Mouse (Mus musculus) mouse trophoblast stem cell (cell line): Measurements from ENCODE around the gene Acsl3.

ENCODE experiments used
- in situ Hi-C, 2 experiments: fragments of 300-500 bp; cut with MseI, MboI; formaldehyde crosslinking; loops; 2 replicates in 1 of 2; 3 replicates in 1 of 2; pipeline ENCODE4 v1.15.1; 2025

Gene Acsl3

GRCm38 (mm10) chr1:78684128-78684527 lies 26.5 kb downstream of the Acsl3 start:
- in situ Hi-C loops = no loop called here

GRCm38 (mm10) chr1:78686872-78687271 lies 29.2 kb downstream of the Acsl3 start:
- in situ Hi-C loops = no loop called here

- in situ Hi-C loops = no loop called here
These were observed 30.5 kb downstream of the Acsl3 start for GRCm38 (mm10) chr1:78688149-78688548.

GRCm38 (mm10) chr1:78694503-78695258 lies 37.1 kb downstream of the Acsl3 start:
- in situ Hi-C loops = no loop called here

GRCm38 (mm10) chr1:78696305-78696704 lies 38.7 kb downstream of the Acsl3 start:
- in situ Hi-C loops = no loop called here

GRCm38 (mm10) chr1:78696903-78697302 lies 39.3 kb downstream of the Acsl3 start:
- in situ Hi-C loops = no loop called here

- in situ Hi-C loops = no loop called here
These were observed 40.5 kb downstream of the Acsl3 start for GRCm38 (mm10) chr1:78698138-78698537.

- in situ Hi-C loops = no loop called here
These were observed 44.1 kb downstream of the Acsl3 start for GRCm38 (mm10) chr1:78701740-78702139.

- in situ Hi-C loops = no loop called here
These were observed 44.8 kb downstream of the Acsl3 start for GRCm38 (mm10) chr1:78702282-78702963.

- in situ Hi-C loops = no loop called here
These were observed 45.3 kb downstream of the Acsl3 start for GRCm38 (mm10) chr1:78702964-78703285.

GRCm38 (mm10) chr1:78706338-78706737 lies 48.7 kb downstream of the Acsl3 start:
- in situ Hi-C loops = no loop called here

GRCm38 (mm10) chr1:78707280-78707679 lies 49.7 kb downstream of the Acsl3 start:
- in situ Hi-C loops = no loop called here

GRCm38 (mm10) chr1:78710026-78710425 lies 52.4 kb downstream of the Acsl3 start:
- in situ Hi-C loops = no loop called here

- in situ Hi-C loops = no loop called here
These were observed 53.1 kb downstream of the Acsl3 start for GRCm38 (mm10) chr1:78710613-78711329.

GRCm38 (mm10) chr1:78724458-78725190 lies 67.0 kb downstream of the Acsl3 start:
- in situ Hi-C loops = loop anchor here (10.0 to 25.0 kb wide), 3 partner anchors 120 to 963 kb away; no protein-coding TSS in a partner anchor

GRCm38 (mm10) chr1:78725191-78725490 lies 67.5 kb downstream of the Acsl3 start:
- in situ Hi-C loops = loop anchor here (10.0 to 25.0 kb wide), 3 partner anchors 120 to 962 kb away; no protein-coding TSS in a partner anchor

GRCm38 (mm10) chr1:78725617-78726223 lies 68.1 kb downstream of the Acsl3 start:
- in situ Hi-C loops = loop anchor here (10.0 to 25.0 kb wide), 3 partner anchors 119 to 962 kb away; no protein-coding TSS in a partner anchor

- in situ Hi-C loops = loop anchor here in 1 of 2 experiments (25.0 kb wide), 2 partner anchors 457 to 957 kb away; no protein-coding TSS in a partner anchor
These were observed 72.6 kb downstream of the Acsl3 start for GRCm38 (mm10) chr1:78730114-78730720.

- in situ Hi-C loops = loop anchor here in 1 of 2 experiments (25.0 kb wide), 2 partner anchors 455 to 955 kb away; no protein-coding TSS in a partner anchor
These were observed 74.7 kb downstream of the Acsl3 start for GRCm38 (mm10) chr1:78732290-78732689.

- in situ Hi-C loops = loop anchor here in 1 of 2 experiments (25.0 kb wide), 2 partner anchors 453 to 953 kb away; no protein-coding TSS in a partner anchor
These were observed 76.8 kb downstream of the Acsl3 start for GRCm38 (mm10) chr1:78734261-78735000.
